Mouse (Mus musculus): ENCODE measurements at regions not wholly inside any gene's neighbourhood (a gene's known extent, or its start where the extent isn't known, plus 50 kb on each side); places are given as distances from the start of the nearest gene placed in this dataset.

GRCm38 (mm10) chr8:88450864-88451657 is 70.1 kb upstream of the Nkd1 start:
- Histone ChIP-seq H3K9ac (no peak overlapping the region), H3K4me2 (replicated peaks) (peak overlapping the region; percentile 25), H3K27me3 (peaks cover 58% of the 10 kb centered on the region), H3K4me3 (peak overlapping the region; percentile 6; the same call in 1 of the 2 replicates), H3K4me1 (peaks cover 31% of the 10 kb centered on the region), H3K36me3 (no peaks in the 10 kb centered on the region), H3K27ac (no peak overlapping the region), H3K9me3 (no peaks in the 10 kb centered on the region)
- WGBS: 5% methylated on average over 26 of the region's 26 CpGs
- ATAC-seq (ENCODE audit: insufficient number of reproducible peaks, insufficient read depth, low FRiP score, low TSS enrichment): no peak

DNA sequence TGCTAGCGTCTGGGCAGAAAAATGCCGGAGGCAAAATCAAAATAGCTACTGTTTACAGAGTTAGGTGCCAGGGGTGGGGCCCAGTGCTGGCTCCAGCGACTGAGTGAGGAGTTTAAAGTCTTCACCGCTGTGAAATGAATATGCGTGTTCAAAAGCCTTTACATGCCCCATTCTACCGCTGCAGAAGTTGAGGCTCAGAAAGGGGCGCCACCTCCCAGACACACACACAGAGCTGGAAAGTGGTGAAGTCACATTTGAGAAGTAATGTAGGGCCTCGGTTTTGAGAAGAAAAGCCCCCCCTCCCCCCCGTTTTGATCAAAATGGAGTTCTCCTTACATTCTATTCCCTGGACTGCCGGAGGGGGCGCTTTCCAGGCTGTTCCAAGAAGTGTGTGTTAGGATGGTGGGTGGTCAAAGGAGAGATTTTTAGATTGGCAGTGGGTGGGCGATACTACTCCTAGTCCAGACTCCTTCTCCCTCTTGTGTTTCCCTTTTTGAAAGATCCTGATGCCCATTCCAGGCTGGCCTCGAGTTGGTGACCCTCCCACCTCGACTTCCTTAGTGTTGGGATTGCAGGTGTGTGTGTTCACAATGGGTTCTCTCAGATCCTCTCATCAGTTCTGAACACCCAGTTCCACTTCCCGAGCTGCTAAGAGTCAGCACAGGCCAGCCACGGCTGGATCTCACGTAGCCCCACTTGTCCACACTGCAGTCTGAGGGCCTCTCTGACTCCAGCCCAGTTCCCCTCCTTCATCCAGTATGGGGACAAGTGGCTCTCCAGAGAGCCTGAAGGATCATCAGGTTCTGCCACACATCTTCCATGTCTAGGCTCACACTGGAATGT is 69.3 kb upstream of the Nkd1 start:
- Histone ChIP-seq H3K9me3 (peaks cover 2% of the 10 kb centered on the region; the same call in 1 of the 2 replicates), H3K4me1 (peaks cover 31% of the 10 kb centered on the region), H3K27ac (no peak overlapping the region), H3K9ac (no peak overlapping the region), H3K36me3 (no peaks in the 10 kb centered on the region), H3K4me2 (replicated peaks) (peak overlapping the region; percentile 25), H3K4me3 (peak overlapping the region; percentile 6; the same call in 1 of the 2 replicates), H3K27me3 (peaks cover 60% of the 10 kb centered on the region)
- WGBS: 22% methylated on average over 17 of the region's 17 CpGs
- no peak for ATAC-seq (ENCODE audit: insufficient number of reproducible peaks, insufficient read depth, low FRiP score, low TSS enrichment)

- H3K9ac ChIP-seq: no peak overlapping the region
- no peak overlapping the region for H3K27ac ChIP-seq
- WGBS: 67% methylated on average over 6 of the region's 6 CpGs
- no peaks in the 10 kb centered on the region for H3K36me3 ChIP-seq
- no peak for ATAC-seq (ENCODE audit: insufficient number of reproducible peaks, insufficient read depth, low FRiP score, low TSS enrichment)
- no peak overlapping the region for H3K4me2 ChIP-seq (replicated peaks)
- peaks cover 31% of the 10 kb centered on the region for H3K4me1 ChIP-seq
- peaks cover 4% of the 10 kb centered on the region; the same call in 1 of the 2 replicates for H3K9me3 ChIP-seq
- no peak overlapping the region for H3K4me3 ChIP-seq
- peaks cover 60% of the 10 kb centered on the region for H3K27me3 ChIP-seq
Measured at GRCm38 (mm10) chr8:88452501-88452847, 68.7 kb upstream of the Nkd1 start.

- Histone ChIP-seq H3K36me3 (no peaks in the 10 kb centered on the region), H3K4me2 (replicated peaks) (peak overlapping the region; percentile 96), H3K9me3 (peaks cover 4% of the 10 kb centered on the region; the same call in 1 of the 2 replicates), H3K4me3 (peak overlapping the region; percentile 53), H3K27me3 (peaks cover 58% of the 10 kb centered on the region), H3K27ac (peak overlapping the region; percentile 75), H3K4me1 (peaks cover 31% of the 10 kb centered on the region), H3K9ac (peak overlapping the region; percentile 68)
- ATAC-seq (ENCODE audit: insufficient number of reproducible peaks, insufficient read depth, low FRiP score, low TSS enrichment): peak; percentile 47; the same call in 1 of the 2 replicates
- WGBS: under 1% methylated on average over 72 of the region's 75 CpGs
Measured at GRCm38 (mm10) chr8:88454048-88454696, 67.0 kb upstream of the Nkd1 start.

GRCm38 (mm10) chr8:88454906-88455305 is 66.2 kb upstream of the Nkd1 start:
- Histone ChIP-seq H3K27me3 (peaks cover 55% of the 10 kb centered on the region), H3K4me3 (peak overlapping the region; percentile 53; the same call in 1 of the 2 replicates), H3K9ac (peak overlapping the region; percentile 68; the same call in 1 of the 2 replicates), H3K9me3 (peaks cover 4% of the 10 kb centered on the region; the same call in 1 of the 2 replicates), H3K27ac (peak overlapping the region; percentile 75), H3K4me2 (replicated peaks) (peak overlapping the region; percentile 96), H3K4me1 (peaks cover 31% of the 10 kb centered on the region), H3K36me3 (no peaks in the 10 kb centered on the region)
- WGBS: 7% methylated on average over 4 of the region's 4 CpGs
- ATAC-seq (ENCODE audit: insufficient number of reproducible peaks, insufficient read depth, low FRiP score, low TSS enrichment): no peak

GRCm38 (mm10) chr8:88455434-88456020 is 65.6 kb upstream of the Nkd1 start:
- peaks cover 51% of the 10 kb centered on the region for H3K27me3 ChIP-seq
- WGBS: 9% methylated on average over 28 of the region's 28 CpGs
- H3K9me3 ChIP-seq: peaks cover 4% of the 10 kb centered on the region; the same call in 1 of the 2 replicates
- H3K4me3 ChIP-seq: peak overlapping the region; percentile 18
- no peak overlapping the region for H3K27ac ChIP-seq
- no peaks in the 10 kb centered on the region for H3K36me3 ChIP-seq
- H3K4me1 ChIP-seq: peaks cover 31% of the 10 kb centered on the region
- ATAC-seq (ENCODE audit: insufficient number of reproducible peaks, insufficient read depth, low FRiP score, low TSS enrichment): no peak
- 0 out of 2 replicates have a peak overlapping the region, but pooled peaks have one; percentile 27 for H3K9ac ChIP-seq
- H3K4me2 ChIP-seq (replicated peaks): peak overlapping the region; percentile 96

DNA sequence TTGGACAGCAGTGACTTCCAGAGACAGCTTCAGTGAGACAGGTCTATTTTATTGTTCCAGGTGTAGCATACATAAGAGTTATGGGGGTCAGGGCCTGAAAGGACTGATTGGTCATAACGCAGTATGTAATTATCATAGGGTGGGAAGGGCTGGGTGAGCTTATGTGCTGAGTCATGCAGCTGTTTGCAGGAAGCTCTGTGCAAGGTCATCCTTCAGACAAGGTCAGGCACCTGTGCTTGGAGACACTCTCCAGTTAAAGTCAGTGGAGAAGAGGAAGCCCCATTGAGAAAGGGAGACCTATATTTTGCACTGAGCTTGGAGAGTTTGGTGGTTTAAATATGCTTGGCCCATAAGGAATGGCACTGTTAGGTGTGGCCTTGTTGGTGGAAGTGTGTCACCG is 62.0 kb upstream of the Nkd1 start:
- WGBS: 86% methylated on average over 2 of the region's 2 CpGs
- ATAC-seq (ENCODE audit: insufficient number of reproducible peaks, insufficient read depth, low FRiP score, low TSS enrichment): no peak
- Histone ChIP-seq H3K4me1 (peaks cover 15% of the 10 kb centered on the region; the same call in 1 of the 2 replicates), H3K9me3 (peaks cover 4% of the 10 kb centered on the region; the same call in 1 of the 2 replicates), H3K4me2 (replicated peaks) (no peak overlapping the region), H3K36me3 (no peaks in the 10 kb centered on the region), H3K9ac (no peak overlapping the region), H3K4me3 (no peak overlapping the region), H3K27ac (no peak overlapping the region), H3K27me3 (peaks cover 18% of the 10 kb centered on the region)

DNA sequence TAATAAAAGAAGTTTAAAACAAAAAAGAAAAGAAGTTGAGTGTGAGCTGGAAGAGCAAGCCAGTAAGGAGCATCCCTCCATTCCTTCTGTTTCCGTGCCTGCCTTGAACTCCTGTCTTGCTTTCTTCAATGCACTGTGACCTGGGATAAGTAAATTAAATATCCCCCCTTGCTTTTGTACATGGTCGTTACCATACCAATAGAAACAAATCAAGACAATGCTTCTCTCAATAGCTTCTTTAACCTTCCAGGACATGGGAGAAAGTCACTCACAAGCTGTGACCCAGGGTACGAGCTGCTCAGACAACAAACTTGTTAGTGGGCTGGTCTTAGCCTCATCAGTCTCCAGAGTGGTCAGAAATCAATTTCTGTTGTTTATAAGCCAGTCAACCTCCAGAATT is 53.4 kb upstream of the Nkd1 start:
- no peaks in the 10 kb centered on the region for H3K4me1 ChIP-seq
- H3K36me3 ChIP-seq: no peaks in the 10 kb centered on the region
- no peaks in the 10 kb centered on the region for H3K27me3 ChIP-seq
- no peaks in the 10 kb centered on the region for H3K9me3 ChIP-seq
- no peak overlapping the region for H3K9ac ChIP-seq
- no peak overlapping the region for H3K27ac ChIP-seq
- 77% methylated on average over 3 of the region's 3 CpGs for WGBS
- no peak overlapping the region for H3K4me2 ChIP-seq (replicated peaks)
- H3K4me3 ChIP-seq: no peak overlapping the region
- ATAC-seq (ENCODE audit: insufficient number of reproducible peaks, insufficient read depth, low FRiP score, low TSS enrichment): no peak

DNA sequence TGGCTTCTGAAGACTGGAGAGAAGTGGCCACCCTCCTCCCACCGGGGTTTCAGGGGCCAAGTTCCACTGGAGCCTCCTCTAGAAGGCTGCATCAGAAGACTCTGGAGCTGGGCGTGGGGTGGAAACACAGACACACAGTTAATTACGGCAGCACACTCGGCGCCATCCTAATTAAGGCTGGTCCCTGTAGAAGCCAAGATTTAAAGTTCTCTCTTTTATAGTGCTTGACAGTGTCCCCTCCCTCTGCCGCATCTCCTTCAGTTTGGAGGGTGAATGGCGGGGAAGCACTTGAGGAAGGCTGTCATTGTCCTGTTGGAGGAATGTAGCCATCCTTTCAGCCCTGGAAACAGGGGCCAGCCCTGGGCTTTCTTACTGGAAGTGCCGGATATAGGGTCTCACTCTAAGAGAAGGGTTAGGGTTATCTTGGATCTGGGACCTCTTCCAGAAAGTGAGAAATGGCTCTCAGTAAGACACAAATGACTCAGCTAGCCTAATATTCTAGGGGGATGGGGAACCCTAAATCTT is 50.2 kb upstream of the Nkd1 start:
- Histone ChIP-seq H3K9me3 (no peaks in the 10 kb centered on the region), H3K4me1 (no peaks in the 10 kb centered on the region), H3K9ac (no peak overlapping the region), H3K27ac (no peak overlapping the region), H3K27me3 (no peaks in the 10 kb centered on the region), H3K4me3 (no peak overlapping the region), H3K36me3 (no peaks in the 10 kb centered on the region), H3K4me2 (replicated peaks) (no peak overlapping the region)
- no peak for ATAC-seq (ENCODE audit: insufficient number of reproducible peaks, insufficient read depth, low FRiP score, low TSS enrichment)
- 64% methylated on average over 8 of the region's 8 CpGs for WGBS
